Mouse (Mus musculus) cerebellum, adult 2 months (tissue): ENCODE results near the gene Ndel1.

Source experiments
- CTCF ChIP-seq: fragments of 200-500 bp; IDR thresholded peaks from 2 replicates; pipeline ENCODE4 v1.5.1; 2011; ENCODE audit warnings: low read depth, mild to moderate bottlenecking, control low read depth, low read length, moderate library complexity, borderline replicate concordance; ENCODE audit not compliant: insufficient read depth
- POLR2A ChIP-seq: fragments of 200-500 bp; IDR thresholded peaks from 2 replicates; pipeline ENCODE4 v1.6.1; 2011; ENCODE audit warnings: low read length, control low read depth, borderline replicate concordance; ENCODE audit not compliant: insufficient read depth

DNA sequence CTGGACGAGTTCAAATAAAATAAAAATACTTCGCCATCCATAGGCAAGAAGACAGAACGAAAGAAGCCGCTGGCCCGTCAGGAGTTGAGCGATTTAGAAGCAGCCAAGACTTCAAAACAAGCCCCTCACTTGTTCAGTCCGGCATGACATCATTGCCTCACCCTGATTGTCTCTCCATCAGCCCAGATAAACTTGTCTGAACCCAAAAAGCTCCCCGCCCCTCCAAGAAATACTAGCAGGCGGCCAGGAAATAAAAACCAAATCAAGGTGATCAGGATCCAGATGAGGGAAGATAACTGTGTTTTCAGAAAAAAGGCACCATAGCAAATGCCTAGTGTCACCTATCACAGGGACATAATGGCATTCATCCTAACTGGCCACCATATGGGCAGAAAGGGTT, 381 bp downstream of the Ndel1 start:
- TF ChIP-seq CTCF, result no peak
- no peak for TF ChIP-seq POLR2A
